Mouse (Mus musculus) liver, postnatal 0 days (tissue): ENCODE data around the gene Sash1.

Source experiments
- CTCF ChIP-seq: sonication (generic); IDR thresholded peaks from 2 replicates; pipeline ENCODE4 v1.5.1; 2016; ENCODE audit warnings: antibody characterized with exemption, low read depth
- EP300 ChIP-seq: IDR thresholded peaks from 2 replicates; pipeline ENCODE4 v1.6.1; 2016; ENCODE audit warnings: antibody characterized with exemption, low read depth, mild to moderate bottlenecking

DNA sequence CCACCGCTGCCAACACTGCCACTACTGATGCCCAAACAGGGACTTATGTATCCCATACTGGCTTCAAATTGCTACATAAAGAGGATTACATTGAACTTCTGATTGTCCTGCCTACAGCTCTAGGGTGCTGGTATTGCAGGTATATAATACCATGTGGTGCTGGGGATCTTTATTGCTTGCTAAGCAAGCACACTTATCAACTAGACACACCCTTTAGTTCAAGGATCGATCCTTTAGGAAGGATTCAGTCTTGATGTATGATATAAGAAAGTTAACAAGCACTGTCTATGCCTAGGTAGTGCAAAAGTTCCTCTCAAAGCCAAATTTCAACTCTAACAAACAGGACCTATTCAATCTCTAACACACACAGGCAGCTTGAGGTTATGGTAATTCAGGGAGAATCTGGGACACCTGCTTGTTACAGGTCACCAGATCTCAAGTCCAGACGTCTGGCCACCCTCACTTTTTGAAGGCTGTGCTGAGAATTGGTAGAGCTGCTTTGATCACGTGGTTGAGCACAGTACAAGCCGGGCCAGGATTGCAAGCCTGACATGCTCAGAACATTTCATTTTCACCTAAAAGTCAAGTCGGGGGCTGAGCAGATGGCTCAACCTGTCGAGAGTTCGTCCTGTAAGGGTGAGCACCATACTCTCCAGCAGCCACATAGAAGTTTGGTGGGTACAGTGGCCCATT, 45.8 kb upstream of the Sash1 start:
- no peak for TF ChIP-seq CTCF
- TF ChIP-seq EP300: no peak
